Mouse (Mus musculus): ENCODE results near the gene Senp7.
"Not testable (repeated sequence)": the region's sequence is repeated elsewhere in the genome, so short reads cannot be mapped to it uniquely, and the experiment has no call there.

The Senp7 gene

DNA sequence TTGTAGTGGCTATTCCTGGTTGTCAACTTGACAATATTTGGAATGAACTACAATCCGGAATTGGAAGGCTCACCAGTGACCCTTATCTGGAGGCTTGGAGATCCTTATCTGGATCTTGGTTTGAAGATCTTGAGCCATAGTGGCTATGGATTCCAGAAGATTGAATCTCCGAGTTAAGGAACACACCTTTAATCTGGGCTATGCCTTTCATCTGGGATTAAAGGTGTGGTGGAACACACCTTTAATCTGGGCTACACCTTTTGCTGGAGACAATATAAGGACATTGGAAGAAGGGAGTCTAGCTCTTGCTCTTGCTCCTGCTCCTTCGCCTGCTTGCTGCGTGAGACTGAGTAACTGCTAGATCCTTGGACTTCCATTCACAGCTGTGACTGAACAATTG is at the start of gene Senp7:
Senp7 (plus strand) TSS at position 301 of the 400 bp plus-strand sequence.
- not testable (repeated sequence) for DNase-seq

DNA sequence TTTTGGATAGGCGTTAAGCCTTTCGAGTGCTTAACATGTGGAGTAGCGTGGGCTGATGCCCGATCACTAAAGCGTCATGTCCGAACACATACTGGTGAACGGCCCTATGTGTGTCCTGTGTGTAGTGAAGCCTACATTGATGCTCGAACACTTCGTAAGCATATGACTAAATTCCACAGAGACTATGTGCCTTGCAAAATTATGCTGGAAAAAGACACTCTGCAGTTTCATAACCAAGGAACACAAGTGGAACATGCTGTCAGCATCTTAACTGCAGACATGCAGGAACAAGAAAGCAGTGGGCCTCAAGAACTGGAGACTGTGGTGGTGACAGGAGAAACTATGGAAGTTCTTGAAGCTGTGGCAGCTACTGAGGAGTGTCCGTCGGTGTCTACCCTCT is 41.3 kb upstream of the Senp7 start:
- DNase-seq: no peak

DNA sequence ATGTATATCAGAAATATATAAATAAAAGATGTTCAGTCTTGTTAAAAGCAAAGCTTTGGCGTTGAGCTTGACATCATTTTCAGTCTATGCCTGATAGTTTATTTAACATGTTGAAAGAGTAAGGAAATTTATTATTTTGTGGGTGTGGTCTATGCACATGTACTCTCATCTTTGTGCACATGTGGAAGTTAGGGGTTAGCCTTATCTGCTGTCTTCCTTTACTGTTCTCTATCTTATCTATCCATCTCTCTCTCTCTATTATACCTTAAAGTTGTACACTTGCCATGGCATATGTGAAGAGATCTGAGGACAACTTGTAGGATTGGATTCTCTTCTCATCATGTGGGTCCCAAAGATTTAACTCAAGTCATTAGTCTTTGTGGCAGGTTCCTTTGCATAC is 39.3 kb upstream of the Senp7 start:
- no peak for DNase-seq

DNA sequence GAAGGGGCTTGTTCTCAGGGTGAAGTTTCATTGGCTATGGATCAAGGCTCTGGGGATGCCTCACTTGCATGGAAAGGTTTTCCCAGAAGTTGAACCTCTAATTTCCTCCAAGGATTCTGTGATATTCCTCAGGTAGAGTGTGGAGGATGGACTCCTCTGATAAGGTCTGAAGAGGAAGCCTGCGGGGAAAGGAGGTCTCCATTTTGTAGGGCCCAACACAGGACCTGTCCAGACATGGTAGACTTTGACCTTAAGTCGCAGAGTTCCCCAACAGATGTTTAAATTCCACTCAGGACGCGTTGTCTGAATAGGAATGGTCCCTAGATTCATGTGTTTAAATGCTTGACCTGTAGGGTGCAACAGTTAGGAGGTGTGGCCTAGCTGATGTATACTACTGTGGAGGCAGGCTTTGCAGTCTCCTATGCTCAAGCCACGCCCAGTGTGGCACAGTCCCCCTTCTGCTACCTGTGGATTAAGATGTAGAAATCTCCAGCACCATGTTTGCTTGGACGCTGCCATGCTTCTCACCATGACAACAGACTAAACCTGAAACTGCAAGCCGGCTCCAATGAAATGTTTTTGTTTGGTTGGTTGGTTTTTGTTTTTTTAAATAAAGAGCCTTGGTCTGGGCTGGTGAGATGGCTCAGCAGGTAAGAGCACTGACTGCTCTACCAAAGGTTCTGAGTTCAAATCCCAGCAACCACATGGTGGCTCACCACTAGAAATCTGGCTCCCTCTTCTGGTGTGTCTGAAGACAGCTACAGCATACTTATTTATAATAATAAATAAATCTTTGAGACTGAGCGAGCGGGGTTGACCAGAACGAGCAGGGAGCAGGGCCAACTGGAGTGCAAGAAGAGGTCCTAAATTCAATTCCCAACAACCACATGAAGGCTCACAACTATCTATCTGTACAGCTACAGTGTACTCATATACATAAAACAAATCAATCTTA is 35.1 kb upstream of the Senp7 start:
- DNase-seq: no peak

DNA sequence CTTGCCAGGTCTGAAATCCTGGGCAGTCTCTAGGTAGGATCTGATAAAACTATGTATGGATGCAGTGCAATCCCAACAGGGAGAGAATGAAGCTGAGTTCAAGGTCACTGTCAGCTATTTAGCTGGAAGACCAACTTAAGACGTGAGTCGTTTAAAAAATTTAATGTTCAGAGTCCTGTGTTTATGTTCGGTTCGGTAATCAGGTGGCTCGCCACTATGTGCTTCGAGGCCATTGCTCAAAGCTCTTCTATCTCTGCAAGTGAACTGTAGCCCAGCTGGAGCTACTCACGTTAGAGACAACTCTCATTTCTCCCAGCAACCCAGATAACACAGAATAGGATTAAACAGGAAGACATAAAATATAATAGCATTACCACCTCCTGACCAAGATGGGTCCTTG is 34.1 kb upstream of the Senp7 start:
- DNase-seq: no peak

DNA sequence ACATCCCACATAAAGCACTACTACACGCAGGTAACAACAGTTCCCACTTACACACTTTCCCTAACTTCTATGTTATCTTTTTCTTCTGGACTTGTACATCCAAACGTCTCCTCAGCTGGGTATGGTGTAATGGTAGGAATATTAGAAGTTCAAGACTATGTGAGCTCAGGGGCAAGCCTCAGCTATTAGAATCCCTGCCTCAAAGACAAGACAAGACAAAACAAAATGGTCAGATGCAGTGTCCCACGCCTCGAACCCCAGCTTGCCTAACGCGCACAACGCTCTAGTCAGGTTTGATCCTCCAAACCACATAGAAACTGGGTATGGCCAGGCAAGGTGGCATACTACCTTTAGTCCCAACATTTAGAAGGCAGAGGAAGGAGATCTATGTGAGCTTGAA is 28.5 kb upstream of the Senp7 start:
- no peak for DNase-seq

DNA sequence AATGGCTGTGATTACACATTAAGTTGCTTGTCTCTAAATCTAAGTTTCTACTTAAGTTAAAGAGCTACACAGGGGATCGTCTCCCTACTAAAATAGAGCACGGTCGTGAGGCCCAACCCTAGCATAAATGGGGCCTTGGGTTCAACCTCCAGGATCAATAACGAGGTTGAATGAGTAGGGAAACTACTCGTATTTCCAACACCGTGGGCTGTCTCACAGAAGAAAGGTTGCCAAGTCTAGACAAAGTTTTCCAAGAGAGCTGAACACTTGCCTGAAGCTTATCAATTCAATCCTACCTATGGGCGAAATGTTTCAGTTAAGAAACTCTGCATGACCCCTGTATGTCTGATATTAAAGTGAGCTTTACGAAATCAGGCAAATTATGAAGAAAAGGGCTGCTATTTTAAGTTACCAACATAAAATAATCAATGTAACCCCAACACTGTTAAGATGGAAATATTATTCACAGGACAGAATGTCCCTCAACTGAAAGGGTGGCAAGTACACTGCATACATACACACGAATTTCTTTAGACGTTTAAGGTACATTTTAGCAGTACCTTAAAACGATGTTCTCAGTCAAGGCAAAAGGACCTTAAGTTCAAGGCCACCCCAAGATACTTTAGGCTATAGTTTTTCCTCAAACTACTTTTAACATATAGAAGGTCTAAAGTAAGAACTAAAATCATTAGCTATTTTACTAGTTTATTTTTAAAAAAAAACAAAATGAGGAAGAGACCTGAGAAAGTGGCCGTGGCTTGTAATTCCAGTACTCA is 20.1 kb upstream of the Senp7 start:
- no peak for DNase-seq

DNA sequence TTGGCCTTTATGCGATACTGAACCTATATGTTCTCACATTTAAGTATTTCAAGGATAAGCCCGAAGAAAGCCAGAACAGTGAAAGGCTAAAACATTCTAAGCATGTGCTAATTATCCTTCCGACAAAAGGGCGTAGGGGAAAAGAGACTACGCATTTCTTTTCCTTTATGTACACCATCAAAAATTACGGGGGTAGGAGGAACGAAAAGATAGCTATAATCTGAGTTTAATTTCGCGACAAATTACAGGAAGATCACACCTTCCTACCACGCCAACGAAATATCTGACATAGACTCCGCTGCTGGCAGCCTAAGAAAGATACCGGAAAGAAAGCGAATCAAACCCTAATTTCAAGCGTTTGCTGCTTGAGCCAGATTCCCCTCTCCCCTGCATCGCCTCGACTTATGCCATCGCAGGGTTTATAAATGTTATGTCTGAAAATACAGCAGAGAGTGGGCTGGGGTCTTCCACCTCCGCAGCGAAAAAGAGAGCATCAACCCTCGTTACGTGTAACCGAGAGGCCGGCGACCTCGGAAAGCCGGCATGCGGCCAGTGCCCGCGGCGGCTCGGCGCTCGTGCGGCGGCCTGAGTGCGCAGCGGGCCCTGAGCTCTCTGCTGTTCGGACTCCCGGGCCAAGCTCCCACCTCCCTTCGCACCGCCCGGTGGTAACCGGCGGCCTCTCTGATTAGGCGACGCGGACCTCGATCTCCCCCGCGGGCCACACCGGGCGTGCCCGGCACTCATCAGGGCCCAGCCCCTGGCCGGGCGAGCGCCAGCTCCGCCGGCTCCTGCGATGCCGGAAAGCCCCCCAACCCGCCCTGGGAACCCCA is 19.2 kb upstream of the Senp7 start:
- DNase-seq: no peak

DNA sequence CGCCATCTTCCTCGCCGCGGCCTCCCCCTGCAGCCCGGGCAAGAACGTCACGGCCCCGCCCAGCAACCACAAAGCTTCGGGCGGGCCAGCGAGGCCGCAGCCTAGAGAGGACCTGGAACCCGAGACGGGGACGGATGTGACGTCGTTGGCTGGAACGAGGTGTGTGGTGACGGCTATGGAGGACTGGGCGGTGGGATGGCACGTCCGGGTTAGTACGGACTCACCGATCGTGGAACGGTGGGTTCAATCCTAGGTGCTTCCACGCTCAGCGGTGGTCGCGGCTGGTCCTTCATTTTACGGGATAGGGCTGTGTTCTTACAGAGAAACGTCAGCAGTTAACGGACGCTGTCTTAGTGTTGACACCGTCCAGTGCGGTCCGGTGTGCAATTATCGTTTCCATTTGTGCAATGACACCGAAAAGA is 18.5 kb upstream of the Senp7 start, which contains the start of gene Pcnp:
Pcnp (minus strand) TSS at position 79 of the 422 bp plus-strand sequence.
- peak; percentile 95 for DNase-seq

DNA sequence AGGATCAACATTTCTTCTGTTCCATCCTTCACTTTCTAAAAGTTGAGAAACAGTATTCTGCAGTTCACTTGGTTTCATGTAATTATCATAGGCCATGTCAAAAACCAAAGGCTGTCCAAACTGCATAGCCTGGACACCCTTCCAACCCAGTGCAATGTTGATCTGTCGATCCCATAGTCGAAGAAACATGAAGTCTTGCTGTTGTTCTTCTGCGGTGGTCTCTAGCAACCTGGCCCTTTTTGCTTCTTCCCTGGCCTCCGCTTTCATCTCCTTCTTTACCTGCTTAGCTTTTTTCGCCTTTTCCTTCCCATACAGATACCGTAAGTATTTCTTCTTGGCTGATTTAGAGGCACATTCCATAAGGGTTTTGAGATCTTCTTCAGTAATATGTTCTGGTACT is 13.6 kb upstream of the Senp7 start:
- DNase-seq: no peak

DNA sequence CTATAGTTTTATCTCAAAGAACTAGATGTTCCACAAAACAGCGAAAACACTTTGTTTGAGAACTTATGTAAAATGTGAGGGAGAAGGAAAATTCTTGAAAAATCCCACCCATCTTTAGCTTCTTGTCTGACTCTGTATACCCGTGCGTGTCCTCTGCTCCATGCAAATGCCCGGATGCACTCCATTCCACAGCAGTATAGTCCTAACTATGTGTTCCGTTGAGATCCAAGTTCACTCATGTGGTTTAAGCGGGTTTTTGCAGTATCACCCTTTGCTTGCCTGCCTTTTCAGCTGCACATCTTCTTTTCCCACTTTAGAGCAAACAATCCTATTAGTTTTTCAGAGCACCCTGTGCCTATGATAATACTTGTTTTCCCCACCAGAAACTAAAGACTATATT is 11.6 kb upstream of the Senp7 start:
- DNase-seq: no peak

DNA sequence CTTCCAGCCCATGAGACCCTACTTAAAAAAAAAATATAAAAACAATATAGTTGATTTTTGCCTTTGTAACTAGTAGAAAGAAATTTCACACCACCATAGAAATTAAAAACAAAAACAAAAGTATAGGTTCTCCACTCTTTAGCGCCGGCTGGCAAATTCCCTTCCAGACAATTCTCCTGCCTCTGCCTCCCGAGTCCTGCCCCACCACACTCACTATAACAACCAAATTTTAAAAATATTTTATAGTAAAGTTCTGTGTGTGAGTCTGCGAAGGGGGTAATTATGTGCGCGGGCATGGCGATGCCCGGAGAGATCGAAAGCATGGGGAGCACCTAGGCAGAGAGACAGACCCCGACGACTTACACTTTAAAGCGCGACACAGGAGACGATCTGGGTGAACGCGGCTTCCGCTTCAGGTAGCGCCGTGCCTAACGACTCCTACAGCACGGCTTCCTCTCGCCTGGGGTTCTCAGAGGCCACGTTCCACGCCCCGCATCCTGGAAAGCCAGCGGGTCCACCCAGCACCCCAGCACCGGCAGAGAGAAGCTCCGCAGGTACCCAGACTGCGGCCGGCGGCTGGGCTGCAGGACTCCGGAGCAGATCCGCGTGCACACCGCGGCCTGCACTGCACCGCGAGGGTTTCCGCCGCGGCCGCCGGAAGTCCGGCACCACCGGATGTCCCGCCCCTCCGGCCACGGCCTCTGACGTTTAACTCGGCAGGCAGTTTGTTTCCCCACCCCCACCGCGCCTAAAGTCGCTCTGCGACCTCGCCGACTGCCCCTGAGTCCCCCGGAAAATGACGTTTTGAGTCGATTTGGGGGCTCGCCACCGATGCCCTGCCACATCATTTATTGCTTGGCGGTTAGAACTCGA is 10.8 kb upstream of the Senp7 start, which contains the start of gene Trmt10c:
Trmt10c (minus strand) TSS at position 682 of the 873 bp plus-strand sequence.
- DNase-seq: peak; percentile 94

DNA sequence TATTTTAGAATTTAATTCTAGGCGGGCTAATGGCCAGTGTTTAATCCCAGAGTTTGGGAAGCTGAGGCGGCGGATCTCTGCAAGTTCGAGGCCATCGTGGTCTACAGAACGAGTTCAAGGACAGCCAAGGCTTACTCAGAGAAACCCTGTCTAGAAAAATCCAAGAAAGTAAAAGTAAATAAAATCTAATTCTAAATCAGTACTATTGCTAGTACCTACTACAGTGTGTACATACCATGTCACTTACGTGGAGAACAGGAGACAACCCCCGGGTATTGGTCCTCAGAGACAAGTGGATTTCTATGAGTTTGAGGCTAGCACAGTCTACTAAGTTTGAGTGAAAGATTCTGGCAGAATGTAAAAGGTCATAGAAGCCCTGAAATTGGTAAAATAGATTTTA is 10.0 kb upstream of the Senp7 start:
- DNase-seq: no peak

DNA sequence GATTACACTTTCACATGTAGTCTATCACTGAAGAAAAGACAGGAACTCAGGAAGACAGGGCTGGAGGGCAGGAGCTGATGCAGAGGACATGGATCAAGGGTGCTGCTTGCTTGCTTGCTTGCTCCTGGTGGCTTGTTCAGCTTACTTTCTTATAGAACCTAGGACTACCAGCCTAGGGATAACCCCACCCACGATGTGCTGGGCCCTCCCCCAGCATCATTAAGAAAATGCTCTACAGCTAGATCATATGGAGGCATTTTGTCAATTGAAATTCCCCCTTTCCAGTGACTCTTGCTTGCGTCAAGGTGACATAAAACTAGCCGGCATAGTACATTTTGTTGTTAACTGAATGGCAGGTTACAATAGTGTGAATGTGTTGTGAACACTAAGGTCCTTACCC is 7.8 kb downstream of the Senp7 start:
- DNase-seq: no peak

DNA sequence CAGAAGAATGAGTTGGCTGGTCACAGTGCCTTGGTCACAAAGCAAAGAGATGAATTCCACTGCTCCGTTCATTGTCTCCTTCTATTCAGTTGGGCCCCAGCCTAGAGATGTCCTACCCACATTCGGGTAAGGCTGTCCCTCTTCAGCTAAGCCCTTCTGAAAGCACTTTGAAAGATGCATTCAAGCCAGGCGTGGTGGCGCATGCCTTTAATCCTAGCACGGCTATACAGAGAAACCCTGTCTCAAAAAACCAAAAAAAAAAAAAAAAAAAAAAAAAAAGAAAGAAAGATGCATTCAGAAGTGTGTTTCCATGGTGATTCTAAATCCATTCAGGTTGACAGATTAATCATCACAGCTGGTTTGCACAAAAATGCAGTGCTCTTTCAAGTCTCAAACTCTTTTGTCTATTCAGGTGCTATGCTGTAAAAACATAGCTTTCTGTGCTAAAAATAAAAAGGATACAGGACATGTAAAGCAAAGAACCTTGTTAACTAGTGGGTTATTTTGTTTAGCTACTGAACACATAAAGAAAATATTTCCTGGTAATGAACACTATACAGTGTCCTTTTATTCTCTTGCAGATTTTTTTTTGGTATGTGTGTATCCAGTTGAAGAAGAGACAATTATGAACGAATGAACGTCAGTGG is 8.9 kb downstream of the Senp7 start:
- DNase-seq: no peak

DNA sequence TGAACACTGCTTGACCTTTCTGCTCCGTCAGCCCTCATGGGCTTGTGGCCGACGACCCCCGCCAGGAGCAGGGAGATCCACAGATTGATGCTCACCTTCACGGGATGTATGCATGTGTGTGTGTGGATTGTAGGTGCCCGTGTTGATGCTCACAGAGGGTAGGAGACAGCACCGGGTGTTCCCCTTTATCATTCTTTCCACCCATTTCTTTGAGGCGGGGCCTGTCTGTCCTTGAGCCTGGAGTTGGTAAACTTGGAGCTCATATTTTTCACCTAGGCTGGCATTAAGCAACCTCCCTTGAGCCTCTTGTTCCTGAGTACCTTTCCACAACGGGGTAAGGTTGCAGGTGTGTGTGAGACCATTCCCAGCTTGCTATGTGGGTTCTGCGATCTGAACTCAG is 10.0 kb downstream of the Senp7 start:
- DNase-seq: no peak

DNA sequence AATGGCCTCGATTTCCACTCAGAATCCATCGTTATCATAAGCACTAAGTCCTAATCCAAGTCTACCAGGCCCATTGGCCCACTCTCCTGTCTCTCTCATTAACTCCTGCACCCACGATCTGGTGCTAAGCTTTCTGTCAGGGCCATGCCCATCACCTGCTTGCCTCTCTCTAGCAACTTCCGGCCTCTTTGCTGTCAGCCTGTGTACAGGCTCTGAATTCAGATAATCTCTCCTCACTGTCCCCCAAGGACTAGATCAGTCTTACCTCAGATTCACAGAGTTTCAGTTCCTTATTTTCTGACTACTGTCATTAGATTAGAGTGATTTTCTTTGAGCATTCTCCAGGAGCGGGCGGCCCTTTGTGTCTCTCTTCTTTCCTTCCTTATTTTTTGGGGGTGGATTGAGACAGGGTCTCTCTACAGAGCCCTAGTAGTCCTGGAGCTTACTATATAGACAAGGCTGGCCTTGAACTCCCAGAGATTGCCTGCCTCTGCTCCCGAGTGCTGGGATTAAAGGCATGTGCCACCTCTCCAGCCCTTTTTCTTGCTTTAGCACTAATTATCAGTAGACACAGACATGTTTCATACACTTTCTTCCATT is 14.0 kb downstream of the Senp7 start:
- DNase-seq: no peak

DNA sequence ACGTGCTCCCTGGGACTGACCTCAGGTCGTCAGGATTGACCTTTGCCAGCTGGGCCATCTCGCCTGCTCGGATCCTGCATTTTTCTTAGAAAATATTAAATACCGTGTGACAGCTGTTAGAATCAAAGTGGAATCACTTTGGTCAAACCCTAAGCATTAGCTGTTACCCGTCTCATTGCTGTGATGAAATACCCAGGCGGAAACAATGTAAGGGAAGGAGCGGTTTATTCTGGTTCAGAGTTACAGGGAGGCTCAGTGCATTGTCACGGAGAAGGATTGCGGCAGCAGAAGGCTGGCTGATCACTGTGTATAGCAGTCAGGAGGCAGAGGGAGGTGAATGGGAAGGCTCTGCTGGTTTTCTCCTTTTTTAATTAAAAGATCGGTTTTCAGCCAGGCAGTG is 14.8 kb downstream of the Senp7 start:
- DNase-seq: no peak

DNA sequence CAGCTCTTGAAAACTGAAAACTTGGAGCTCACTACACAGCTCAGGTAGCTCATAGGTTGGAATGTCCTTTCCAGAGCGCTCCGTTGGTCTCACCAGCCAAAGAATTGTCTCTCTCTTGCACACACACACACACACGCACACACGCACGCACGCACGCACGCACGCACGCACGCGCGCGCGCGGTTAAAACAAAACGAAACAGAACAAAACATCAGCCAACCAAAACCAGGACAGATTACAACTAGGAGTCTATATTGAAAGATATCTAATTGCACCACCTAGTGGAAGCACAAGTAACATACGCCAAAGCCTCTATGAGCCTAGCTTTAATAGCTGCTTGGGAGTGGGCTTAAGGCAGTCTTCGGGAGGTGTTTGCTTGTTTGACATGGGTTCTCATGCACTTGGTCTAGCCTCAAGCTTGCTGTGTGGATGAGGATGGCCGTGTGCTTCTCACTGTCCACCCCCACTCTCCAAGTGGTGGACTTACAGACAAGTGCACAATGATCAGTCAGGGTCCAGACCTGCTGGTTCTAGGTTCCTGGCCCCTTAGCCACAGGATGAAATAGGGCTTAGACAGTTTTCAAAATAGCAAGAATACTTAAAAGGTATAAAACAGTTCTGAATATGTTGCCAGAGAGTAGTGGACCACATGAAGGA is 16.3 kb downstream of the Senp7 start:
- peak; percentile 57 for DNase-seq

DNA sequence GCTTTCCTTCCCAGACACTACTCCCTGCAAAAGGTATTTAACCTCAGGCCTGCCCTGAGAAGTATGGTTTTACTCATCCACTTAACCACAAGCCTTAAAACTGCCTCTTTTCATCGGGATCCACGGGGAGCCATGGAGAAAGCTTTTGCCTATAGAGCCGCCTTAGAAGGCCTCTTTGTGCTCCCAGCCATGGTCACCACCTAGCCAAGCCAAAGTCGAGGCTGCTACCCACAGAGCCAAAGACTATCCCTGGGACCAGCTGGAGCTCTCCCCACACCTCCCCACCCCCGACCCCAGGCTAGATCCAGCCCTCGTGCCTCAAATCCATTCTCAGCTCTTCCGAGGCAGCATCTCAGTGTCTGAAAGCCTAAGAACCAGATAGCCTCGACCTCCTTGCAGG is 18.0 kb downstream of the Senp7 start:
- DNase-seq: no peak

All from right cerebral cortex, postnatal 4 days (tissue).